Mouse (Mus musculus): Measurements from ENCODE around the gene Gm17428.
A peak's percentile ranks its signal among the peaks of the same experiment; 100 is the strongest.

Gene Gm17428

GRCm38 (mm10) chr14:55008417-55008816, 31.7 kb downstream of the Gm17428 start:
- DNase-seq (ENCODE audit: low spot score in 2 of 2), result no peak

DNA sequence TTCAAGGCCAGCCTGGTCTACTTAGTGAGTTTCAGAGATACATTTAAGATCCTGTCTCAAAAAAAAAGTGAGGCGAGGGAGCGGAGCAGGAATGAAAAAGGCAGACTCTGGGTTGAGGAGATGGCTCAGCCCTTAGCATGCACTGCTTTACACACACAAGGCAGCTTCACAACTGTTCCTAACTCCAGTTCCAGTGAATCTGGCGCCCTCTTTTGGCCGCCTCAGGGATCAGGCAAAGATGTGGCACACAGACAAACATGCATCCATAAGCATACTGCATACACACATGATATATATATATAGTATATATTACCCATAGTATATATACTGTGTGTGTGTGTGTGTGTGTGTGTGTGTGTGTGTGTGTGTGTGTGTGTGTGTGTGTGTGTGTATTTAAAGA, 34.4 kb downstream of the Gm17428 start:
- no peak for DNase-seq (ENCODE audit: low spot score in 2 of 2)

DNA sequence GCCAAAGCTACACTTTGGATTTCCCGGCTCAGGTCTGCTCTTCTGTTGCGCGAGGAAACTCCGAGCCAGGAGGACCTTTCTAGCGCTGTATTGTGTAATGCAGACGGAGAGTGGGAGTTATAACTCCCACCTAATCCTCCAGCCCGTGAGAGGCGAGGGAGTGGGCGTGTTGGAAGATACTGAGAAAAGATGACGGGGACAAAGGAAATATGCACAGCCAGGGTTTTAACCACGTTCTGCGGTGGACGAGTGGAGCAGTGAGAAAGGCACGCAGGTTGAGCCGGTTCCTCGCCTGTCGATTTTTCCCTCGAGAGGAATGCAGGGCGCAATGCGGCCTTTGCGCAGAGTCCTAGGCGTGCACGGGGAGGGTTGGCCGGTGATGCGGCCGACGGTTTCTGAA, 37.9 kb downstream of the Gm17428 start:
- no peak for DNase-seq (ENCODE audit: low spot score in 2 of 2)

- peak; percentile 99 to 100 for DNase-seq (ENCODE audit: low spot score in 2 of 2)
Observed at GRCm38 (mm10) chr14:55014991-55015766, 38.4 kb downstream of the Gm17428 start, which contains the start of gene Ngdn. Ngdn (plus strand) TSS chr14:55015454.

DNA sequence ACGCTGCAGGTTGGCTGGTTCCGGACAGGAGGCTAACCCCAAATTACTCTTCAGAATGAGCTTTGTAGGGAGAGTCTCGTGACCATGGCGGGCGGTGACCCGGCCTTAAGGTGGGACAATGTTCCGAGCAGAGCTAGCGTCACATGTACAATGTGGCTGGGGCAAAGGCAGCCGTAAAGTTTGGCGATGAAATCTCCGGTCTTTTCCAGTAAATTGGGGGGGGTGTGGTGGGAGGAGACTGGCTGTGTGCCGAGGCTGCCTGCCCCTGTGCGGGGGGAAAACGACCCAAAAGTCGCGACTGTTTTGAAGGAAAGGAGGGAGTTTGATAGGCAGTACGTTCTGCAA, 39.0 kb downstream of the Gm17428 start:
- DNase-seq (ENCODE audit: low spot score in 2 of 2), result no peak

DNA sequence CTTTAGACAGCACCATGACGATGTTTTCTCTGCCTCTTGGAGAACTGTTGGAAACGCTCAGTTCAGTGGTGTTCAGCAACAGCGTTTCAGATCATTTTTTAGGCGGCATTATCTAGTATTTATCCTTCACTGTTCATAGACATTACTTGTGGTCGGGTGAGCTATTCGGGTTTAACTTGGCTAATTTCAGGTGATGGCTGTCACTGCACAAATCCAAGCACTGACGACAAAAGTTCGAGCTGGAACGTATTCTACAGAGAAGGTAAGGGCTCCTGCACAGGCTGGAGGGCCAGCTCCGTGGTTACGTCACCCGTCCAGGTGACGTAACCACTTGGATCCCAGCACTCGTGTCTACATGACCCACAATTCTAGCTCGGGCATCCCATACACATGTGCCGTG, 40.1 kb downstream of the Gm17428 start:
- DNase-seq (ENCODE audit: low spot score in 2 of 2), result no peak

GRCm38 (mm10) chr14:55020394-55020793, 43.7 kb downstream of the Gm17428 start:
- DNase-seq (ENCODE audit: low spot score in 2 of 2), result no peak

DNA sequence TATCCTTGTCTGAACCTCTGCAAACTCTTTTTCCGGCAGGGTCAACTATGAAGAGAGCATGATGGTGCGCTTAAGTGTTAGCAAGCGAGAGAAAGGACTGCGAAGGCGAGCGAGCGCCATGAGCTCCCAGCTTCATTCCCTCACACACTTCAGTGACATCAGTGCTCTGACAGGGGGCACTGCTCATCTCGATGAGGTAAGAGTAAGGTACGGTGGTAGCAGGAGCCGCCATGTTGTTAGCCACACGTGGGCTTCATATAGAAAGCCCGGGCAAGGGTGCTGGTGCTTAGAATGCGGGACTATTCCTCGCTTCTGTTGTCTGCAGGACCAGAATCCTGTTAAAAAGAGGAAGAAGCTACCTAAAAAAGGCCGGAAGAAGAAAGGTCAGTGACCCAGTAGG, 46.3 kb downstream of the Gm17428 start:
- DNase-seq (ENCODE audit: low spot score in 2 of 2), result no peak

GRCm38 (mm10) chr14:55024236-55024635, 47.5 kb downstream of the Gm17428 start:
- no peak for DNase-seq (ENCODE audit: low spot score in 2 of 2)

- no peak for DNase-seq (ENCODE audit: low spot score in 2 of 2)
Observed at GRCm38 (mm10) chr14:55025527-55025926, 48.8 kb downstream of the Gm17428 start.
